8 mouse cellular contexts compared by ENCODE assay signal in the genomic region with DNA sequence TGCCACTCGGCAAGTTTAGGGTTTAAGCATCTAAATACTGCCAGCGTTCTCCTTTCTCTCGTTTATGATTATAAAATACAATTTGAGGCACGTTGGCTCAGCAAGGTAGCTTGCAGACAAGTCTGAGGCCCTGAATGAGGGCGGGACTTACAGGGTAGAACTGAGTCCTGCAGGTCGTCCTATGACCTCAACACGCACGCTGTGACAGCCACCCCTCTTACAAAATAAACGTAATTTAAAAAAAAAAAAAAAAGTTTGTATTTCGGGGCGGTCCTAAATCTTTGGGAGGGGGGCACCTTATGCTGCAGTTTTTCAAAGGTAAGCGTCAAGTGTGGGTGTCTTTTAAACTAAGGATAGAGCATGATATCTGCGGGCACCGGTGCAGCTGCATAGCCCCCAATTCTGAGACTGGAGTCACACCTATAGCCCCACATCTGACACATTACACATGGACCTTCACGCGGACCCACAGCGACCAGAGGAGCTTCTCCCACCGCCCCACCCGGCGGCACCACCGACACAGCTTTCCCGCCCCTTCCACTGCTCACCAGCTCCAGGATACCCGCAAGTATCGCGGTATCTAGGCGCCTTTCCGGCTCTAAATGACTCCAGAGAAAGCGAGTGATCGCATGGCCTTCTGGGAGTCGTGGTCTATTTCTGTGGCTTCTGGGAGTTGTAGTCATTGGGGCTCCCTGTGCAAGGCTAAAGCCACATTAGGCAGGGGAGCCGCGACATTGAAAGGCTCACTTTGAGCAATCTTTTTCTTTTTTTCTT. TPM values are rescaled to one million over a fixed set of nuclear protein-coding genes. Genes with fewer than 3 reads are reported as not detected.
A peak's percentile ranks its signal among the peaks of the same experiment; 100 is the strongest.
DNase-seq lines count a peak whose midpoint lies in the region; ATAC-seq lines count a peak whose summit lies in the region.

Gene Ppcdc, minus strand, starts transcription at position 603 of the 774 bp plus-strand sequence.

- H3K9me3 ChIP-seq in hindbrain, embryonic 16.5 days (ENCODE audit: control insufficient read depth, low read length) = no peaks in the 10 kb centered on the region

- WGBS in hindbrain, embryonic 16.5 days = 3% methylated on average over 30 of the region's 32 CpGs
- WGBS in macrophage (ENCODE audit: missing documents) = 2% methylated on average over 32 of the region's 32 CpGs

- no peaks in the 10 kb centered on the region for H3K27me3 ChIP-seq in hindbrain, embryonic 16.5 days (replicated peaks; ENCODE audit: control insufficient read depth, insufficient read depth, low read length)

- peak within 1 kb of the TSS; percentile 74 for H3K27ac ChIP-seq in hindbrain, embryonic 16.5 days (ENCODE audit: low read depth, low read length)
- H3K27ac ChIP-seq in macrophage = peak within 1 kb of the TSS; percentile 75

- H3K4me1 ChIP-seq in hindbrain, embryonic 16.5 days (ENCODE audit: control insufficient read depth, insufficient read depth, low read depth, low read length) = peaks cover 5% of the 10 kb centered on the region

- H3K36me3 ChIP-seq in hindbrain, embryonic 16.5 days (ENCODE audit: control insufficient read depth, insufficient read depth, low read length) = peaks cover 5% of the 10 kb centered on the region
- H3K36me3 ChIP-seq in macrophage (ENCODE audit: inconsistent target) = peaks cover 8% of the 10 kb centered on the region

- H3K9ac ChIP-seq in hindbrain, embryonic 16.5 days (ENCODE audit: low read depth, low read length) = peak within 1 kb of the TSS; percentile 70

- peak; percentile 84 for DNase-seq in WW6 (ENCODE audit: low read depth, low spot score)
- DNase-seq in cerebellum, postnatal 4 days (ENCODE audit: low spot score in 2 of 2) = peak; percentile 77 to 87
- peak; percentile 94 for DNase-seq in gastrocnemius, adult 18-20 months (ENCODE audit: low spot score)
- peak; percentile 88 to 92 for DNase-seq in left cerebral cortex, adult 18-20 months (ENCODE audit: low spot score in 2 of 2)
- DNase-seq in right cerebral cortex, adult 18-20 months = peak; percentile 96
- peak; percentile 49 for DNase-seq in urinary bladder, postnatal 10 days (ENCODE audit: low spot score)

- peak within 1 kb of the TSS; percentile 53 for H3K4me3 ChIP-seq in hindbrain, embryonic 16.5 days (ENCODE audit: low read length)
- peak within 1 kb of the TSS; percentile 64 for H3K4me3 ChIP-seq in macrophage (ENCODE audit: inconsistent target)

- ATAC-seq in hindbrain, embryonic 16.5 days = peak; percentile 97

- peak within 1 kb of the TSS; percentile 72 for H3K4me2 ChIP-seq in hindbrain, embryonic 16.5 days (ENCODE audit: low read length)

- H3K79me2 ChIP-seq in macrophage (ENCODE audit: inconsistent target) = no peaks in the 10 kb centered on the region

RNA-seq across cellular contexts. Expression of gene Ppcdc, which starts in this region (rescaled TPM):
- 1 to 10 TPM; 6.5 to 7.9 TPM for total RNA-seq in gastrocnemius, adult 18-20 months (2021)
- polyA plus RNA-seq in hindbrain, embryonic 16.5 days (2015; fragmentation: Nextera tagmentation; extraction: Ambion mirVana) = 19.4 and 20.5 TPM in 2 replicates
- total RNA-seq in left cerebral cortex, adult 18-20 months (2021) = 10 to 100 TPM; 14.3 TPM
- total RNA-seq in macrophage (2018; cell fraction: chromatin; rRNA removed) = 100 to 1,000 TPM in 5 of 26 experiments, 10 to 100 TPM in 21; 29.6 to 129 (median 82.6) TPM
- total RNA-seq in macrophage (2018; cell fraction: cytosol; rRNA removed) = 10 to 100 TPM in 13 of 26 experiments, 1 to 10 TPM in 13; 4.6 to 16.6 (median 9.9) TPM
- 10 to 100 TPM; 31.7 to 91.3 (median 64.3) TPM for total RNA-seq in macrophage (2018; cell fraction: nucleus; rRNA removed)
- polyA plus RNA-seq in macrophage (2018) = 7.9 to 18.3 TPM (median 17.6 TPM) in 3 replicates

Comparison
In these comparisons a context has a peak if more than half of its experiments do, and no peak if none do; other contexts are left out.
1. Peak in every context shown above with its lines: DNase-seq, ATAC-seq, H3K4me3 ChIP-seq and H3K27ac ChIP-seq.